Mouse (Mus musculus): ENCODE measurements around the gene Rnf227. TPM values are rescaled to one million over a fixed set of nuclear protein-coding genes. Genes with fewer than 3 reads are reported as not detected.

Gene Rnf227
- total RNA-seq, 2 experiments from 2014 or later: 111 to 119 TPM

GRCm38 (mm10) chr11:69331929-69332405, 8.3 kb upstream of the Rnf227 start:
- peak; percentile 73 to 83 for DNase-seq

- DNase-seq: no peak
Measured at GRCm38 (mm10) chr11:69332713-69333253, 7.5 kb upstream of the Rnf227 start.

GRCm38 (mm10) chr11:69333922-69334321, 6.3 kb upstream of the Rnf227 start:
- DNase-seq: no peak

DNA sequence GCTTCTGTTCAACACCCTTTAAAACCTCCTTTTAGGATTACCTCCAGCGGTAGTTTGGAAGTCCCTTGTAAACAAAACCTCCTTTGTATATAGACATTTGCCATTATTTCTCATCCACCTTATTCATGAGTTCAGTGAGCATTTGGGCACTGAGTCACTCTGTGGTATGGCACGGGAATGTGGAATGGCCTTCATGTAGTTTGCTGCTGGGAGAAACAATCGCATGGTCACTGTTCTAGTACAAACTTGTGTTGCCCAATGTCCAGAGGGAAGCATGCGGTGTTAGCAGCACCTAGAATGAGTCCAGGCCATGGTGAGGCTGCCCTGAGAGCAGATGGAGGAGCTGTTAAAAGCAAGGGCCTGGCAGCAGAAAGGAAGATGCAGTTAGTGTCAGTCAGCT, 5.5 kb upstream of the Rnf227 start:
- no peak for DNase-seq

DNA sequence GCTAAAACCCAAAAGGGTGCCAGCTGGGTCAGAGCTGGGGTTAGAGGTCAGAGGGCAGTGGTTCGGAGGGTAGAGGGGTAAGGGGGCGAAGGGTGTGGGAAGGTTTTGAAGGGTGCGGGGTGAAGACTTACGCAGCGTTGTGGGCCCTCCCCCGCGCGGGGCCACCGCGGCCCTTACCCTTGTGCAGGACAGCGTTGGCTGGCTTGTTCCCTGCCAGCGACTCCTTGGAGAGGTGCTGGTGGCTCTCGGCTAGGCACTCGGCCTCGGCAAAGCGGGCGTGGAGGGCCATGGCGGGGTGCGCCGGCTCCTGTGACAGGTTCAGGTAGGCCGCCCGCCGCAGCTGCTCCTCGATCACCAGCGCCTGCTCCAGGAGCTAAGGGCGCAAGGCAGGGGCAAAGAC, 6.2 kb downstream of the Rnf227 start:
- DNase-seq: no peak

- no peak for DNase-seq
Measured at GRCm38 (mm10) chr11:69356544-69356943, 16.3 kb downstream of the Rnf227 start.

- DNase-seq: no peak
Measured at GRCm38 (mm10) chr11:69357690-69358089, 17.4 kb downstream of the Rnf227 start.

GRCm38 (mm10) chr11:69362021-69362420, 21.8 kb downstream of the Rnf227 start:
- DNase-seq: no peak

DNA sequence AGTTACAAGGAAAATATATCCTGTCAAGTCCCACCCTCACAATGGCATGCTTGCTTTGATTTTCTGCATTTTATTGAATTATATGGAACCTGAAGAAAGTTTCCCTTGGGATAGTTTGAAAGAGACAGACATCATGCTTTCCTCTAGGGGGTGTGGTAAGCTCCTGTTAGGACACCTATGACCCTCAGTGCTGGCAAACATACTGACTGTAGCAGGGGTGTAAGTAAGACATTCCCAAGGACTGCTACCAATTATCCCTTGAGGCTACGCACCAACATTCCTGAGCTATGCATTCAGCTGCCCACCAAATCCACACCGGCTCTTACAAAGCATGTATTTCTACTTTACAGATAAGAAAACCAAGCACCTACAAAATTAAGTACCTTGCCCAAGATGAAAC, 22.2 kb downstream of the Rnf227 start:
- DNase-seq: no peak

- no peak for DNase-seq
Measured at GRCm38 (mm10) chr11:69364376-69364775, 24.1 kb downstream of the Rnf227 start.

DNA sequence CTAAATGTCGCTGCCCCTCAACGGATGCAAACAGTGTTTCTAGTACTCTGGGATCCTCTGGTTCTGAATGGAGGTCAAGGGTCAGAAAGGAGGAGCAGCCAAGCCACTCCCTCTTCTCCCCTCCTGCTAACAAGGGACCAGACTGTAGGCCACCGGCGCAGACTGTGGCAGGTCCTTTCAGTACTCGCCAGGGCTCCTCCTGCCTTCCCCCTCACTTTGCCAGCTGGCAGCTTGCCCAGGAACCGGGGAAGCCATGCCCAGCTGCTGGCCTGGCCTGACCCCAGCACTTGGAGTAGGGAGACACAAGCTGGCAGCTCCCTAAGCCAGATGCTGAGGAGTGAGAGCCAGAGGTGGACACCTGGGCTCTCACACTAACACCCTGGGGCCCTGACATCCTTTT, 24.6 kb downstream of the Rnf227 start:
- peak; percentile 90 to 93 for DNase-seq

DNA sequence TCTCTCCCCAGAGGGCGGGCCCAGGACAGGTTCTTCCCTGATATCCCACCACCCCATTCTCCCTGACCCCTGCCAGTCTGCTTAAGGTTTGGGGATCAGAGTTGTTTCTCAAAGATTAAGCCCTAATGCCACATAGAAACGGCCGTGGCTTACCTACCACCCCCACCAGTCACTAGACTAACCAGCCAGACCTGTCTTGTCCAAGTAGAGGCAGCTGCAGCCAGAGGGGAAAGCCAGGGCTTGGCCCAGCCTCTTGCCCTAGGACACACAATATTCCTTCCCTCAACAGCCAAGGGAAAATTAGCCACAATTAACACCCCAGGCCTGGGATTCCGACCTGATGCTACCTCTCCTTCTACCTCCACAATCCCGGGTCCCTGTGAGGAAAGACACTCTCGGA, 25.5 kb downstream of the Rnf227 start:
- peak in 1 of 2 experiments; percentile 12 for DNase-seq

DNA sequence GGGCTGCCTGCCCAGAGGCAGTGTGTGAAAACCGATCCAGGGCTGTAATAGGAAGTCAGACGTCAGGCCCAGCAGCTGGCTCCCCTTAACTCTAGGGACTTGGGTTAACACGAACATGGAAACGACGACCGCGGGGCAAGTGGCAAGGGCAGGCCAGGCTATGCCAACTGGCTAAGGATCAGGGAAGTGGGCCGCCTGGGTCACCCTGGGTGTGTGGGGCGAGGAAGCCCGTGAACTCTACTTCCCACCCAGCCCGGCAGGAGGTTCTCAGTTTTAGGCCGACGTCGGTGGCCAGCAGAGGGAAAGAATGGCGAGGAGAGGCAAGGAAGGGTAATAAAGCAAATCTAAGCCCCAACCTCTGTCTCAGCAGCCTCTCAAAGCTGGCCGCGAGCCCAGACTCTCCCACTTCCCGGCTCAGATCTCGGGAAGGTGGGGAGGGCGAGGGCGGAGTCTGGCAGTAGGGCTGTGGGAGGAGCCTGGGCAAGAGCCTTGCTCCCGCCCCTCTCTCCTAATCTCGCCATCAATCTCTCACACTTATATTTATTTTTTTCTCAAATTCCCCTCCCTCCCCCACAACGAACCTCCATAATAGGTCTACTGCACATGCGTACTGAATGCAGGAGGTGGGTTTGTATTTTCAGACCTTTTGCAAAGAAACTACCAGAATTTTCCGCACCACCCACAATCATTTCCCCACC, 26.0 kb downstream of the Rnf227 start:
- peak; percentile 93 to 95 for DNase-seq

DNA sequence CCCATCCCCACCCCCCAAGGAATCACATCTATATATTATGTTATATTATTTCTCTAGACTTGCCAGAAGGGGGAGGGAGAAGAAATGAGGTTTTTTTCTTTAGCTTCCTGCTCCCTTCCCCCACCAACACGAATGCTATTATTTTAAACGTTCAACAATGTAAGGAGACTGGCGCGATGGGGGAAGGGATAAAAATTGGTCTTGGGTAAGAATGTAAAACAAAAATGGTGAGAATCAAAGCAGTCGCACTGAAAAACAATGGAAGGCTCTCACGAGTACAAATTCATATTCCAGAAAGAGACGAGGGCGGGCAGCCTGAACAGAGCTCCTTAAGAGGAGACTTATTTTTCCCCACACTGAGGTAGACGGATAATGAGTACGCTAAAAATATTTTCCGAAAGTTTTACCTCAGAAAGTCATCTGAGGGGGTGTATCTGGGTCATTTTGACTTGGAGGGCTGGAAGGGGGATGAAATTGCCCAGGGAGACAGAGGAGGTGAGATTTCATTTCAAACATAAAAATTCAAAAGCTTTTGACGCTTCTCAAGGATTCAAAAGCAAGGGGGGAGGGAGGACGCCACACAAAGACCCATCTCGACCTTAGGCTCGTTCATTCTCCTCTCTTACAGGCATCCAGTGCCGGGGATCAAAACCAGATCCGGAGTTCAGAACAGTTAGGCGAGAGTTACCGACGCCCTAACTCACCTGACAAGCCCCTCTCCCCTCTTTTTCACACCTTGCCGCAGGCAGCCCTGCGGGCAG, 26.8 kb downstream of the Rnf227 start:
- DNase-seq: peak in 1 of 2 experiments; percentile 27

- DNase-seq: peak in 1 of 2 experiments; percentile 30
Measured at GRCm38 (mm10) chr11:69367616-69368355, 27.5 kb downstream of the Rnf227 start.

DNA sequence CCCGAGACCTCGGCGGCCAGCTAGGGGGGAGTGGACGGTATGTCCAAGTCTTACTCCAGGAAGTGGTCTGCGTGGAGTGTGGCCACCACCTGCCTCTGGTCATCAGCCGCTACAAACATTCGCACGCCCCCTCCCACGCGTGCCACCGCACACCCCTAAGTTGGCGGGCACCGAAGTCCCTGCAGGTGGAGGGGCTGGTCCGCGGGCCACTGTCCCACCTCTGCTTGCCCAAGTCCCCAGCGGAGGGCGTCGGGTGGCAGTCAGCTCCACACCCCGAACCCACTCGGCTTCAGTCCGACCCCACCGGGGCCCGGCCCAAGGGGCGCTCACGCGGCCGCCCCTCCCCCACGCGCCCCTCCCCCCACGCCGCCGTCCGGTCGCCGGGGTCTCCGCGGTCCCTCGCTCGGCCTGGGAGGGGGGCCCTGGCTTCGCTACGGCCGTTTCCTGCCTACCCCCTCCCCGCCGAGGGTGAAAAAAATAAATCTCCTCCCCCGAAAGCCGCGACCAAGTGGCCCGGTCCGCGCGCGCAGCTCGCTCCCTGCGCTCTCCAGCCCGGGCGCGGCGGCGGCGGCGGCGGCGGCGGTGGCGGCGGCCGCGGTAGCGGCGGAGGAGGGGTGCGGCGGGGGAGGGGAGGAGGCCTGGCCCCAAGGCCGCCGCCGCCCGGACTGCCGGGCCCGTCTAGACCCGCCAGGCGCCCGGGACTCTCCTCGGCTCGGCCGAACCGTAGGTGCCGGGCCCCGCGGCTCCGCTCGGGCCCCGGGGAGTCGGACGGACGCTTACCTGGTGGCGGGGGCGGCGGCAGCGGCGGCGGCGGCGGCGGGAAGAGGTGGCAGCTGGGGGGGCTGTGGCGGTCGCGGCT, 28.3 kb downstream of the Rnf227 start:
- DNase-seq: peak in 1 of 2 experiments; percentile 18

- no peak for DNase-seq
Measured at GRCm38 (mm10) chr11:69369215-69369989, 29.1 kb downstream of the Rnf227 start, which contains the start of gene Chd3. Gene Chd3 (minus strand): TSS chr11:69369406.

DNA sequence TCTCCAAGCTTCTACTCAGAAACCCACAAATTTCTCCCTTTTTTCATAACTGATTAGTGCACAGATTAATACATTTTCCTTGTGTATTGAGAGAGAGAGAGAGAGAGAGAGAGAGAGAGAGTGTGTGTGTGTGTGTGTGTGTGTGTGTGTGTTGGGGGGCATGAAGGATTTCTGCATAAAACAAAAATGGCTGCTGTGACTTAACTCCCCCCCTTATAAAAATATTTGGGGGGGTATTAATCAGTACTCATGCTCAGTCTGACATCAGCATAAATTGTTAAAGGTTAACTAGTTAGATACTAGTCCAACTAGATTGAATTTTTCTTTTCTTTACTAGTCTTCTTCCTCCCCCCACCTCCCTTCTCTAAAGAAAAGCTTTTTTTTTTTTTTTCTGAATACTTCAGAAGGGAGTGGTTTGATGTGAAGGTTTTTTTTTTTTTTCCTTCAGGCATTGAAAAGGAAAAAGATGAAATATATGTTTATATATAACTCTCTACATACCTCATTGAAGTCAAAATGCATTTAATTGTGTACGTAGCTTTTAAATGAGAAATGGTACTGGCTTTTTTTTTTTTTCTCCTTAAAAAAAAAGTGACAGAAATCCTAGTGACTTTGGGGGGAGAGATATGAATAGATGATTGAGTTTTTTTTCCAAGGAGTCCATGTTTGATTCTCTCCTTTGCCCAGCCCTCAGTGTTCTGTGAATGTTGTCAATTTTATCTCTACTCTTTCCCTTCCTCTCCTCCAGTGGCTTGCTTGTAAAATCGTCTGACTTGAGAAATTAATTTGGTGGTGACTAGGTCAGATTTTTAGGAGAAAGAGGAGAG, 29.9 kb downstream of the Rnf227 start:
- DNase-seq: no peak

DNA sequence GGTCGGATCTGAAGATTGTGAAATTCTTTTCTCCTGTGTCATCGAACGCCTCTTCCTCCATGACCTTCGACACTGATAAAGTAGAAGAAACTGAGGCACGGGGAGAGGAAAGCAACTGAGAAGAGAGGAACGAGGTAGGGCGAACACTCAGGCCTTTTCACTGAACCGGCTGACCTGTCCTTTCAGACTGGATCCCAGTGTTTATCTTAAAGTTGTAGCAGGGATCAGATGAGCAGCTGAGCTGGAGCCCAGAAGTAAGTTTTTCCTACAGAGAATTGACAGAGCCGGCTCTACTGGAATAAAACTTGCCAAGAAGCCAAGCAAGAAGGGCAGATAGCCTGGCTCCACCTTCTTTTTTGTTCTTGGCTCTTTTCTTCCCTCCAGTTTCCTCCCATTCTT, 30.6 kb downstream of the Rnf227 start:
- no peak for DNase-seq

GRCm38 (mm10) chr11:69371601-69372000, 31.3 kb downstream of the Rnf227 start:
- DNase-seq: no peak

Measured in layer of hippocampus, postnatal 36 days (tissue).